Mouse (Mus musculus): ENCODE results near the gene Ing2.

- TF ChIP-seq CTCF (IDR thresholded peaks at IDR 0.05; ENCODE audit: extremely low read depth, insufficient read depth, low read length), result no peak
- no peak for TF ChIP-seq POLR2A (IDR thresholded peaks at IDR 0.05; ENCODE audit: extremely low read depth, insufficient read depth, low read length)
These were observed 32.8 kb downstream of the Ing2 start for GRCm38 (mm10) chr8:47642514-47643064.

Data from cortical plate, adult 2 months (tissue).